Mouse (Mus musculus): Measurements from ENCODE around the gene Pde1a. TPM values are rescaled to one million over a fixed set of nuclear protein-coding genes. Genes with fewer than 3 reads are reported as not detected.

Pde1a gene
- total RNA-seq, 4 experiments from 2014 or later = 6.0 to 7.9 (median 6.5) TPM

GRCm38 (mm10) chr2:80046751-80047513 is 82.3 kb downstream of the Pde1a start:
- DNase-seq (ENCODE audit: low spot score) = no peak

- DNase-seq (ENCODE audit: low spot score) = peak; percentile 73
Observed at GRCm38 (mm10) chr2:80038642-80039445, 90.4 kb downstream of the Pde1a start.

- DNase-seq (ENCODE audit: low spot score) = peak; percentile 16
Observed at GRCm38 (mm10) chr2:80037971-80038370, 91.3 kb downstream of the Pde1a start.

- no peak for DNase-seq (ENCODE audit: low spot score)
Observed at GRCm38 (mm10) chr2:80029051-80029450, 100.2 kb downstream of the Pde1a start.

GRCm38 (mm10) chr2:80026053-80026452 is 103.2 kb downstream of the Pde1a start:
- DNase-seq (ENCODE audit: low spot score) = no peak

- DNase-seq (ENCODE audit: low spot score) = no peak
Observed at GRCm38 (mm10) chr2:80025597-80025996, 103.7 kb downstream of the Pde1a start.

- DNase-seq (ENCODE audit: low spot score) = no peak
Observed at GRCm38 (mm10) chr2:80025038-80025437, 104.2 kb downstream of the Pde1a start.

GRCm38 (mm10) chr2:80014161-80014560 is 115.1 kb downstream of the Pde1a start:
- no peak for DNase-seq (ENCODE audit: low spot score)

GRCm38 (mm10) chr2:80013060-80013459 is 116.2 kb downstream of the Pde1a start:
- DNase-seq (ENCODE audit: low spot score) = peak; percentile 53

GRCm38 (mm10) chr2:79999168-79999567 is 130.1 kb downstream of the Pde1a start:
- no peak for DNase-seq (ENCODE audit: low spot score)

- no peak for DNase-seq (ENCODE audit: low spot score)
Observed at GRCm38 (mm10) chr2:79998460-79998859, 130.8 kb downstream of the Pde1a start.

- DNase-seq (ENCODE audit: low spot score) = no peak
Observed at GRCm38 (mm10) chr2:79991642-79992041, 137.6 kb downstream of the Pde1a start.

GRCm38 (mm10) chr2:79983778-79984177 is 145.5 kb downstream of the Pde1a start:
- no peak for DNase-seq (ENCODE audit: low spot score)

GRCm38 (mm10) chr2:79983222-79983632 is 146.0 kb downstream of the Pde1a start:
- peak; percentile 73 for DNase-seq (ENCODE audit: low spot score)

- no peak for DNase-seq (ENCODE audit: low spot score)
Observed at GRCm38 (mm10) chr2:79981781-79982180, 147.5 kb downstream of the Pde1a start.

- no peak for DNase-seq (ENCODE audit: low spot score)
Observed at GRCm38 (mm10) chr2:79978992-79979391, 150.3 kb downstream of the Pde1a start.

GRCm38 (mm10) chr2:79977259-79977658 is 152.0 kb downstream of the Pde1a start:
- DNase-seq (ENCODE audit: low spot score) = no peak

- no peak for DNase-seq (ENCODE audit: low spot score)
Observed at GRCm38 (mm10) chr2:79975947-79976346, 153.3 kb downstream of the Pde1a start.

- no peak for DNase-seq (ENCODE audit: low spot score)
Observed at GRCm38 (mm10) chr2:79972271-79972670, 157.0 kb downstream of the Pde1a start.

GRCm38 (mm10) chr2:79969594-79969993 is 159.7 kb downstream of the Pde1a start:
- no peak for DNase-seq (ENCODE audit: low spot score)

- DNase-seq (ENCODE audit: low spot score) = no peak
Observed at GRCm38 (mm10) chr2:79966681-79967506, 162.4 kb downstream of the Pde1a start.

GRCm38 (mm10) chr2:79966086-79966485 is 163.2 kb downstream of the Pde1a start:
- DNase-seq (ENCODE audit: low spot score) = no peak

All from heart, adult 8-10 months (tissue).